Mouse (Mus musculus): ENCODE results near the gene Tgif1. TPM values are rescaled to one million over a fixed set of nuclear protein-coding genes. Genes with fewer than 3 reads are reported as not detected.
A peak's percentile ranks its signal among the peaks of the same experiment; 100 is the strongest.

The Tgif1 gene
- polyA plus RNA-seq, 1 experiment from 2014 or later: 60.3 TPM

GRCm38 (mm10) chr17:70873778-70874124 lies 20.4 kb upstream of the Tgif1 start:
- ATAC-seq (ENCODE audit: insufficient read depth): peak; percentile 32; the same call in 1 of the 2 replicates
- Histone ChIP-seq H3K9ac (no peak overlapping the region; the same call in 1 of the 2 replicates), H3K4me3 (ENCODE audit: low read depth, low read length) (peak overlapping the region; percentile 14; the same call in 1 of the 2 replicates), H3K9me3 (ENCODE audit: low read depth, low read length) (no peaks in the 10 kb centered on the region), H3K36me3 (ENCODE audit: insufficient read depth) (no peaks in the 10 kb centered on the region), H3K27ac (ENCODE audit: low read depth) (no peak overlapping the region), H3K4me1 (ENCODE audit: insufficient read depth) (no peaks in the 10 kb centered on the region), H3K4me2 (peak overlapping the region; percentile 57), H3K27me3 (ENCODE audit: insufficient read depth, low read length) (no peaks in the 10 kb centered on the region)
- peak; percentile 2; the same call in 1 of the 2 replicates for TF ChIP-seq CTCF (IDR thresholded peaks at IDR 0.05; ENCODE audit: low read depth)
- peak; percentile 18 for DNase-seq
- 40% methylated on average over 7 of the region's 7 CpGs for WGBS

GRCm38 (mm10) chr17:70872936-70873777 lies 19.8 kb upstream of the Tgif1 start:
- Histone ChIP-seq H3K9me3 (ENCODE audit: low read depth, low read length) (no peaks in the 10 kb centered on the region), H3K36me3 (ENCODE audit: insufficient read depth) (no peaks in the 10 kb centered on the region), H3K9ac (peak overlapping the region; percentile 14), H3K4me2 (peak overlapping the region; percentile 57), H3K27me3 (ENCODE audit: insufficient read depth, low read length) (no peaks in the 10 kb centered on the region), H3K4me1 (ENCODE audit: insufficient read depth) (no peaks in the 10 kb centered on the region), H3K4me3 (ENCODE audit: low read depth, low read length) (peak overlapping the region; percentile 14; the same call in 1 of the 2 replicates), H3K27ac (ENCODE audit: low read depth) (no peak overlapping the region)
- DNase-seq (peak; percentile 69), ATAC-seq (ENCODE audit: insufficient read depth) (peak; percentile 59; the same call in 1 of the 2 replicates)
- no peak for TF ChIP-seq CTCF (IDR thresholded peaks at IDR 0.05; ENCODE audit: low read depth)
- 27% methylated on average over 21 of the region's 21 CpGs for WGBS

- Histone ChIP-seq H3K4me3 (ENCODE audit: low read depth, low read length) (no peak overlapping the region), H3K9ac (no peak overlapping the region), H3K36me3 (ENCODE audit: insufficient read depth) (no peaks in the 10 kb centered on the region), H3K27ac (ENCODE audit: low read depth) (no peak overlapping the region), H3K9me3 (ENCODE audit: low read depth, low read length) (no peaks in the 10 kb centered on the region), H3K4me1 (ENCODE audit: insufficient read depth) (no peaks in the 10 kb centered on the region), H3K27me3 (ENCODE audit: insufficient read depth, low read length) (no peaks in the 10 kb centered on the region), H3K4me2 (peak overlapping the region; percentile 57)
- DNase-seq (peak; percentile 29), ATAC-seq (ENCODE audit: insufficient read depth) (peak; percentile 55; the same call in 1 of the 2 replicates)
- 19% methylated on average over 14 of the region's 14 CpGs for WGBS
- no peak for TF ChIP-seq CTCF (IDR thresholded peaks at IDR 0.05; ENCODE audit: low read depth)
Measured at GRCm38 (mm10) chr17:70872094-70872929, 19.0 kb upstream of the Tgif1 start.

- no peaks in the 10 kb centered on the region for H3K9me3 ChIP-seq (ENCODE audit: low read depth, low read length)
- H3K27me3 ChIP-seq (ENCODE audit: insufficient read depth, low read length): no peaks in the 10 kb centered on the region
- ATAC-seq (ENCODE audit: insufficient read depth) (no peak), DNase-seq (no peak)
- no peak overlapping the region for H3K9ac ChIP-seq
- TF ChIP-seq CTCF (IDR thresholded peaks at IDR 0.05; ENCODE audit: low read depth): no peak
- no peak overlapping the region for H3K4me3 ChIP-seq (ENCODE audit: low read depth, low read length)
- H3K27ac ChIP-seq (ENCODE audit: low read depth): no peak overlapping the region
- no peak overlapping the region for H3K4me2 ChIP-seq
- 60% methylated on average over 5 of the region's 5 CpGs for WGBS
- H3K36me3 ChIP-seq (ENCODE audit: insufficient read depth): no peaks in the 10 kb centered on the region
- no peaks in the 10 kb centered on the region for H3K4me1 ChIP-seq (ENCODE audit: insufficient read depth)
Measured at GRCm38 (mm10) chr17:70871676-70872075, 18.3 kb upstream of the Tgif1 start.

- Histone ChIP-seq H3K9ac (no peak overlapping the region), H3K9me3 (ENCODE audit: low read depth, low read length) (no peaks in the 10 kb centered on the region), H3K27ac (ENCODE audit: low read depth) (no peak overlapping the region), H3K27me3 (ENCODE audit: insufficient read depth, low read length) (no peaks in the 10 kb centered on the region), H3K4me2 (no peak overlapping the region), H3K36me3 (ENCODE audit: insufficient read depth) (no peaks in the 10 kb centered on the region), H3K4me1 (ENCODE audit: insufficient read depth) (no peaks in the 10 kb centered on the region), H3K4me3 (ENCODE audit: low read depth, low read length) (no peak overlapping the region)
- ATAC-seq (ENCODE audit: insufficient read depth): no peak
- TF ChIP-seq CTCF (IDR thresholded peaks at IDR 0.05; ENCODE audit: low read depth): no peak
- WGBS: 85% methylated on average over 4 of the region's 4 CpGs
- no peak for DNase-seq
Measured at GRCm38 (mm10) chr17:70870581-70870980, 17.2 kb upstream of the Tgif1 start.

GRCm38 (mm10) chr17:70868577-70869229 lies 15.4 kb upstream of the Tgif1 start:
- H3K27ac ChIP-seq (ENCODE audit: low read depth): no peak overlapping the region
- 73% methylated on average over 5 of the region's 5 CpGs for WGBS
- no peaks in the 10 kb centered on the region for H3K27me3 ChIP-seq (ENCODE audit: insufficient read depth, low read length)
- H3K9me3 ChIP-seq (ENCODE audit: low read depth, low read length): no peaks in the 10 kb centered on the region
- ATAC-seq (ENCODE audit: insufficient read depth) (no peak), DNase-seq (no peak)
- no peak overlapping the region for H3K4me2 ChIP-seq
- no peak overlapping the region for H3K9ac ChIP-seq
- no peak for TF ChIP-seq CTCF (IDR thresholded peaks at IDR 0.05; ENCODE audit: low read depth)
- H3K4me3 ChIP-seq (ENCODE audit: low read depth, low read length): no peak overlapping the region
- no peaks in the 10 kb centered on the region for H3K36me3 ChIP-seq (ENCODE audit: insufficient read depth)
- no peaks in the 10 kb centered on the region for H3K4me1 ChIP-seq (ENCODE audit: insufficient read depth)
